In genomic region chr2:127961154-127961553, GRCm38 (mm10) we compare ENCODE assay signal across 9 mouse cellular contexts.
DNase-seq lines count a peak whose midpoint lies in the region; ATAC-seq and TF ChIP-seq lines count a peak whose summit lies in the region.
"Had no signal": no experiment of that assay in that cellular context is flagged by ENCODE, and none has a peak within 500 bp of the region (broad histone marks: within the 10 kb centered on the region; RNA-seq: fewer than 3 reads in every experiment).

No protein-coding gene starts in this region.

- no peaks in the 10 kb centered on the region for H3K27me3 ChIP-seq in limb, embryonic 14.5 days (ENCODE audit: control insufficient read depth, insufficient read depth, low read length)
- no peaks in the 10 kb centered on the region for H3K27me3 ChIP-seq in limb, embryonic 10.5 days (ENCODE audit: low read depth, poor library complexity, severe bottlenecking)
- no peaks in the 10 kb centered on the region for H3K27me3 ChIP-seq in hindbrain, embryonic 14.5 days (ENCODE audit: control insufficient read depth, insufficient read depth, low read length)
- H3K27me3 ChIP-seq in midbrain, embryonic 16.5 days (ENCODE audit: control insufficient read depth, insufficient read depth, low read depth, low read length), result no peaks in the 10 kb centered on the region
- no peaks in the 10 kb centered on the region for H3K27me3 ChIP-seq in forebrain, embryonic 11.5 days (ENCODE audit: control insufficient read depth, insufficient read depth, low read length)
- H3K27me3 ChIP-seq: liver, embryonic 15.5 days had no signal

- peaks cover 4% of the 10 kb centered on the region for H3K4me1 ChIP-seq in limb, embryonic 14.5 days (ENCODE audit: control insufficient read depth, insufficient read depth, low read length)
- H3K4me1 ChIP-seq in limb, embryonic 10.5 days, result peaks cover 10% of the 10 kb centered on the region; the same call in 1 of the 2 replicates
- H3K4me1 ChIP-seq in hindbrain, embryonic 14.5 days (replicated peaks; ENCODE audit: control insufficient read depth, insufficient read depth, low read length), result peaks cover 21% of the 10 kb centered on the region
- H3K4me1 ChIP-seq in midbrain, embryonic 16.5 days (ENCODE audit: control insufficient read depth, insufficient read depth, low read length), result peaks cover 19% of the 10 kb centered on the region
- no peaks in the 10 kb centered on the region for H3K4me1 ChIP-seq in forebrain, embryonic 11.5 days (replicated peaks; ENCODE audit: control insufficient read depth, insufficient read depth, low read length)
- H3K4me1 ChIP-seq: liver, embryonic 15.5 days had no signal

- H3K9ac ChIP-seq in limb, embryonic 14.5 days (ENCODE audit: low read depth, low read length, severe bottlenecking), result no peak overlapping the region
- H3K9ac ChIP-seq in hindbrain, embryonic 14.5 days, result peak overlapping the region; percentile 16; the same call in 1 of the 2 replicates
- no peak overlapping the region for H3K9ac ChIP-seq in midbrain, embryonic 16.5 days (ENCODE audit: low read depth, low read length)
- no peak overlapping the region for H3K9ac ChIP-seq in forebrain, embryonic 11.5 days (ENCODE audit: low read length)
- H3K9ac ChIP-seq: liver, embryonic 15.5 days had no signal

- no peak overlapping the region for H3K4me3 ChIP-seq in limb, embryonic 14.5 days (replicated peaks; ENCODE audit: low read length)
- no peak overlapping the region for H3K4me3 ChIP-seq in limb, embryonic 10.5 days
- H3K4me3 ChIP-seq in hindbrain, embryonic 14.5 days (replicated peaks; ENCODE audit: low read length), result no peak overlapping the region
- H3K4me3 ChIP-seq in midbrain, embryonic 16.5 days (ENCODE audit: low read depth, low read length), result no peak overlapping the region
- no peak overlapping the region for H3K4me3 ChIP-seq in forebrain, embryonic 11.5 days (ENCODE audit: low read depth, low read length)
- H3K4me3 ChIP-seq: liver, embryonic 15.5 days had no signal

- H3K4me2 ChIP-seq in limb, embryonic 14.5 days (replicated peaks; ENCODE audit: low read depth, low read length, severe bottlenecking), result no peak overlapping the region
- H3K4me2 ChIP-seq in hindbrain, embryonic 14.5 days (replicated peaks), result peak overlapping the region; percentile 33; the same call in 1 of the 2 replicates
- H3K4me2 ChIP-seq in midbrain, embryonic 16.5 days (ENCODE audit: low read length), result no peak overlapping the region
- H3K4me2 ChIP-seq in forebrain, embryonic 11.5 days (ENCODE audit: low read depth, low read length, severe bottlenecking), result no peak overlapping the region
- H3K4me2 ChIP-seq: liver, embryonic 15.5 days had no signal

- DNase-seq in limb, embryonic 14.5 days (ENCODE audit: low spot score), result peak; percentile 59
- DNase-seq in limb, embryonic 10.5 days (ENCODE audit: low spot score), result no peak
- DNase-seq in cerebellum, adult 9-11 months, result peak; percentile 7
- DNase-seq in hindbrain, embryonic 14.5 days (ENCODE audit: low spot score), result peak; percentile 72
- DNase-seq in thymus, postnatal 10 days (ENCODE audit: low spot score in 2 of 2), result no peak
- no peak for DNase-seq in liver
- DNase-seq in forebrain, embryonic 11.5 days (ENCODE audit: low spot score), result no peak

- peak; percentile 37; the same call in 1 of the 2 replicates for ATAC-seq in limb, embryonic 14.5 days (ENCODE audit: low FRiP score, low read depth)
- ATAC-seq in hindbrain, embryonic 14.5 days (ENCODE audit: low FRiP score), result no peak; the same call in 1 of the 2 replicates
- peak; percentile 74; the same call in 1 of the 2 replicates for ATAC-seq in midbrain, embryonic 16.5 days
- ATAC-seq in forebrain, embryonic 11.5 days (replicated peaks; ENCODE audit: low FRiP score), result no peak

- no peaks in the 10 kb centered on the region for H3K9me3 ChIP-seq in limb, embryonic 14.5 days (ENCODE audit: control insufficient read depth, low read length)
- H3K9me3 ChIP-seq in limb, embryonic 10.5 days (replicated peaks), result no peaks in the 10 kb centered on the region
- H3K9me3 ChIP-seq in hindbrain, embryonic 14.5 days (ENCODE audit: control insufficient read depth, low read length), result no peaks in the 10 kb centered on the region
- no peaks in the 10 kb centered on the region for H3K9me3 ChIP-seq in midbrain, embryonic 16.5 days (replicated peaks; ENCODE audit: control insufficient read depth, low read length, poor library complexity, severe bottlenecking)
- no peaks in the 10 kb centered on the region for H3K9me3 ChIP-seq in forebrain, embryonic 11.5 days (ENCODE audit: control insufficient read depth, low read length)
- H3K9me3 ChIP-seq: liver, embryonic 15.5 days had no signal

- no peaks in the 10 kb centered on the region for H3K36me3 ChIP-seq in limb, embryonic 14.5 days (ENCODE audit: control insufficient read depth, insufficient read depth, low read length)
- no peaks in the 10 kb centered on the region for H3K36me3 ChIP-seq in limb, embryonic 10.5 days
- H3K36me3 ChIP-seq in hindbrain, embryonic 14.5 days (replicated peaks; ENCODE audit: control insufficient read depth, insufficient read depth), result no peaks in the 10 kb centered on the region
- no peaks in the 10 kb centered on the region for H3K36me3 ChIP-seq in midbrain, embryonic 16.5 days (ENCODE audit: control insufficient read depth, insufficient read depth, low read length)
- H3K36me3 ChIP-seq in forebrain, embryonic 11.5 days (ENCODE audit: control insufficient read depth, insufficient read depth, low read length), result no peaks in the 10 kb centered on the region
- H3K36me3 ChIP-seq: liver, embryonic 15.5 days had no signal

- 12% methylated on average over 2 of the region's 2 CpGs for WGBS in limb, embryonic 14.5 days
- 41% methylated on average over 2 of the region's 2 CpGs for WGBS in limb, embryonic 10.5 days
- 23% methylated on average over 2 of the region's 2 CpGs for WGBS in hindbrain, embryonic 14.5 days
- WGBS in midbrain, embryonic 16.5 days, result 15% methylated on average over 2 of the region's 2 CpGs
- 54% methylated on average over 2 of the region's 2 CpGs for whole genome bisulfite sequencing in forebrain, embryonic 11.5 days

- TF ChIP-seq POLR2A in limb, embryonic 14.5 days (IDR thresholded peaks at IDR 0.05; ENCODE audit: borderline replicate concordance, extremely low read depth, insufficient read depth, insufficient read length), result no peak

- no peak overlapping the region for H3K27ac ChIP-seq in limb, embryonic 14.5 days (replicated peaks; ENCODE audit: low read depth, low read length)
- H3K27ac ChIP-seq in limb, embryonic 10.5 days, result no peak overlapping the region
- H3K27ac ChIP-seq in hindbrain, embryonic 14.5 days, result peak overlapping the region; percentile 88
- peak overlapping the region; percentile 61; the same call in 1 of the 2 replicates for H3K27ac ChIP-seq in midbrain, embryonic 16.5 days (ENCODE audit: low read length)
- H3K27ac ChIP-seq in forebrain, embryonic 11.5 days (ENCODE audit: low read depth, low read length), result no peak overlapping the region
- H3K27ac ChIP-seq: liver, embryonic 15.5 days had no signal

Comparison
In these comparisons a context has a peak if more than half of its experiments do, and no peak if none do; other contexts are left out.
1. DNase-seq: peak in limb, embryonic 14.5 days (single experiment), cerebellum, adult 9-11 months (single experiment) and hindbrain, embryonic 14.5 days (single experiment); none in limb, embryonic 10.5 days (single experiment), thymus, postnatal 10 days (0 of 2), liver (single experiment) and forebrain, embryonic 11.5 days (single experiment).
2. ATAC-seq: peak in limb, embryonic 14.5 days (single experiment) and midbrain, embryonic 16.5 days (single experiment); none in hindbrain, embryonic 14.5 days (single experiment) and forebrain, embryonic 11.5 days (single experiment).
3. H3K27ac ChIP-seq: peak in hindbrain, embryonic 14.5 days (single experiment) and midbrain, embryonic 16.5 days (single experiment); none in limb, embryonic 14.5 days (single experiment), limb, embryonic 10.5 days (single experiment) and forebrain, embryonic 11.5 days (single experiment).